Mouse (Mus musculus) cerebellum, adult 2 months (tissue): ENCODE data around the gene Nr4a3.

Experiments
- CTCF ChIP-seq: fragments of 200-500 bp; IDR thresholded peaks from 2 replicates; pipeline ENCODE4 v1.5.1; 2011; ENCODE audit warnings: low read depth, mild to moderate bottlenecking, control low read depth, low read length, moderate library complexity, borderline replicate concordance; ENCODE audit not compliant: insufficient read depth
- POLR2A ChIP-seq: fragments of 200-500 bp; IDR thresholded peaks from 2 replicates; pipeline ENCODE4 v1.6.1; 2011; ENCODE audit warnings: low read length, control low read depth, borderline replicate concordance; ENCODE audit not compliant: insufficient read depth

GRCm38 (mm10) chr4:48076693-48077471 lies 31.9 kb downstream of the Nr4a3 start:
- TF ChIP-seq CTCF (no peak), POLR2A (no peak)
